Mouse (Mus musculus): ENCODE results near the gene Cela3a. TPM values are rescaled to one million over a fixed set of nuclear protein-coding genes. Genes with fewer than 3 reads are reported as not detected.

The Cela3a gene
- not detected for polyA plus RNA-seq (2014; fragmentation: Illumina TruSeq; extraction: RNeasy Lipid Tissue Mini Kit (QIAGEN cat#74804); ENCODE audit: low read depth, low replicate concordance)

DNA sequence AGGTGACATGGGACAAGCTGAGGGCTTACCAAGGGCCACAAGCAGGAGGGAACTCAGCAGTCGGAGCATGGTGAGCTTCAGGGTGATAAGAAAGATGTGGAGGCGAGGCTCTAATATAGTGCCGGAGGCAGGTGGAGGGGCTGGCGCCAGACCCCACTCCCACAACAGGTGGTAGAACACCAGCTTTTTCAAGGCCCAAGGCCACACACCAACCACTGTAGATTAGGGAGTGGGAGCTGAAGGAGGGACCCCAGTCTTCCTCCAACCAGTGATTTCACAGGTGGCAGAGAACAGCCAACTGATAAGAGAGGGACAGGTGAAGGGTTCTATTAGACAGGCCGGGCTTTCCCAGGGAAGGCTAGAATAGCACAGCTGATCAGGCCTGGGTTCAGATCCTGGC is at the start of gene Cela3a:
Gene Cela3a, minus strand, starts transcription at position 101 of the 400 bp plus-strand sequence.

DNA sequence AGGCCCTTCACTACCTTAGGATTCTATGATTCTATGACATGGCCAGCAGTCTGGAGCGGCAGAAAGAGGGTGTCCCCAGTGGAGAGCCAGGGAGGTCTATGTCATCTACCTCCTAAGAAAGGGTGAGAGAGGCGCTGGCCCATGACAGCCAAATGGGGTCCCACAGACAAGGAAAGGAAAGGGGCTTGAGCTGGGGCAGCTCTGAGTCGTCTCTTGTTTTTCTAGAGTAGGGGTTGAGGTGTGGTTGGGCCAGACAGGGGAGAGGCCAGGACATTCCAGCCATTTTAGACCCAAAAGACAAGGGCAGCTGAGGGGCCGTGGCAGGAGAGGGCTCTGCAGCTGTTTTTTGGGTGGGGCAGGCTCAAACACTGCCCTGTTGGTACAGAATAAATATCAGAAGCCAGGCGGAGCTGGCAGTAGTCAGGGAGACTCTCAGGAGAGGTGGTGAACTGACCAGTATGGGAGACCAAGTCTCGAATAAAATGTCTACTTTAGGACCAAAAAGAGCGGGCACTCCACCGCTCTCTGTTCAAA is 43.7 kb upstream of the Cela3a start, which contains the start of gene 1700013G24Rik:
Gene 1700013G24Rik, plus strand, starts transcription at position 51 of the 534 bp plus-strand sequence.

DNA sequence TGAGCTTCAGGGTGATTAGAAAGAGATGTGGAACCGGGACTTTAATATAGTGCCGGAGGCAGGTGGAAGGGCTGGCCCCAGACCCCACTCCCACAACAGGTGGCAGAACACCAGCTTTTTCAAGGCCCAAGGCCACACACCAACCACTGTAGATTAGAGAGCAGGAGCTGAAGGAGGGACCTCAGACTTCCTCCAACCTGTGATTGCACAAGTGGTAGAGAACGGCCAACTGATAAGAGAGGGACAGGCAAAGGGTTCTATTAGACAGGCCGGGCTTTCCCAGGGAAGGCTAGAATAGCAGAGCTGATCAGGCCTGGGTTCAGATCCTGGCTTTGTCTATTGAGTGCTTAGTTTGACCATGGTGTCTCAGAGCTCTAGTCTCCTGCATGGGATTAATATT is 20.9 kb upstream of the Cela3a start, which contains the start of gene Cela3b:
Gene Cela3b, minus strand, starts transcription at position 39 of the 400 bp plus-strand sequence.

DNA sequence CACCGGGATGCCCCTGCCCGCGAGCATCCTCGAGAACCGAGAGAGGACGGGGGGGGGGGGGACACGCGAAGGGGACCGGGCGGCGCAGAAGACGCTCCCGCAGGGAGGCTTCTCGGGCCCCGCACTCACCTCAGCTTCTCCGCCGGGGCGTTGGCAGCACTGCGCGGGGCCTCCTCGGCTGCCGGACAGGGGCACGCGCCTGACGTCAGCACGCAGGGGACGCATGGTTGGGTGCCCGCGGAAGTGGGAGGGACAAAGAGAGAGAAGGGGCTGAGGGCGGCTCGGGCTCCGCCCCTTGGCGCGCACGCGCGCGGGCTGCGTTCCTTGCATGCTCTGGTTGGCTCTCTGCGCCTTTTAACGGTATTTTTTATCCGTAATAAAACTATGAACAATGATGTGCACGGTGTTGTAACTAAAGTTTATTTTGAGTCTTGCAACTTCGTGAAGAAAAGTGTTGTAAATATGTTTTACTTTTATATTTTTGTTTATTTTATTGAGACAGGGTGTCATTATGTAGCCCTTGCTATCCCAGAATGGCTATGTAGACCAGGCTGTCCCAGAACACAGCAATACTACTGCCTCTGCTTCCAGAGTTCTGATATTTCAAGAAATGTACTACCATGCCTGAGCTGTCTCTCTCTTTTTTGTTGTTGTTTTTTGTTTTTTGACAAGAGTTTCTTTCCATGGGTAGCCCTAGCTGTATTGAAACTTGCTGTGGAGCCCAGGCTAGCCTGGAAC is 51.9 kb downstream of the Cela3a start, which contains the start of gene Cdc42:
Gene Cdc42, minus strand, starts transcription at position 204 of the 738 bp plus-strand sequence.

Other genes starting within 250 kb of the Cela3a start
- 8.6 TPM for gene Wnt4, start 132.3 kb downstream of the Cela3a start, polyA plus RNA-seq (2014; fragmentation: Illumina TruSeq; extraction: RNeasy Lipid Tissue Mini Kit (QIAGEN cat#74804); ENCODE audit: low read depth, low replicate concordance)
- gene Cdc42, start 52.1 kb downstream of the Cela3a start, polyA plus RNA-seq (2014; fragmentation: Illumina TruSeq; extraction: RNeasy Lipid Tissue Mini Kit (QIAGEN cat#74804); ENCODE audit: low read depth, low replicate concordance): 1,817 TPM
- gene Cela3b, start 20.7 kb upstream of the Cela3a start, polyA plus RNA-seq (2014; fragmentation: Illumina TruSeq; extraction: RNeasy Lipid Tissue Mini Kit (QIAGEN cat#74804); ENCODE audit: low read depth, low replicate concordance): 0.70 TPM
- gene 1700013G24Rik, start 43.5 kb upstream of the Cela3a start, polyA plus RNA-seq (2014; fragmentation: Illumina TruSeq; extraction: RNeasy Lipid Tissue Mini Kit (QIAGEN cat#74804); ENCODE audit: low read depth, low replicate concordance): not detected
- 0.23 TPM for gene Hspg2, start 59.0 kb upstream of the Cela3a start, polyA plus RNA-seq (2014; fragmentation: Illumina TruSeq; extraction: RNeasy Lipid Tissue Mini Kit (QIAGEN cat#74804); ENCODE audit: low read depth, low replicate concordance)
- not detected for gene Ldlrad2, start 164.8 kb upstream of the Cela3a start, polyA plus RNA-seq (2014; fragmentation: Illumina TruSeq; extraction: RNeasy Lipid Tissue Mini Kit (QIAGEN cat#74804); ENCODE audit: low read depth, low replicate concordance)
- gene Usp48, start 184.0 kb upstream of the Cela3a start, polyA plus RNA-seq (2014; fragmentation: Illumina TruSeq; extraction: RNeasy Lipid Tissue Mini Kit (QIAGEN cat#74804); ENCODE audit: low read depth, low replicate concordance): 89.7 TPM